Mouse (Mus musculus) urinary bladder, adult 18-20 months (tissue): ENCODE results near the gene Tomm40.
"Not testable (repeated sequence)": the region's sequence is repeated elsewhere in the genome, so short reads cannot be mapped to it uniquely, and the experiment has no call there.

Source experiments
- DNase-seq, 2 experiments: peaks; one replicate each; pipeline ENCODE4 v3.0.0; 2022; ENCODE audit warnings: low spot score in 2 of 2, mixed read lengths in 2 of 2

Gene Tomm40

DNA sequence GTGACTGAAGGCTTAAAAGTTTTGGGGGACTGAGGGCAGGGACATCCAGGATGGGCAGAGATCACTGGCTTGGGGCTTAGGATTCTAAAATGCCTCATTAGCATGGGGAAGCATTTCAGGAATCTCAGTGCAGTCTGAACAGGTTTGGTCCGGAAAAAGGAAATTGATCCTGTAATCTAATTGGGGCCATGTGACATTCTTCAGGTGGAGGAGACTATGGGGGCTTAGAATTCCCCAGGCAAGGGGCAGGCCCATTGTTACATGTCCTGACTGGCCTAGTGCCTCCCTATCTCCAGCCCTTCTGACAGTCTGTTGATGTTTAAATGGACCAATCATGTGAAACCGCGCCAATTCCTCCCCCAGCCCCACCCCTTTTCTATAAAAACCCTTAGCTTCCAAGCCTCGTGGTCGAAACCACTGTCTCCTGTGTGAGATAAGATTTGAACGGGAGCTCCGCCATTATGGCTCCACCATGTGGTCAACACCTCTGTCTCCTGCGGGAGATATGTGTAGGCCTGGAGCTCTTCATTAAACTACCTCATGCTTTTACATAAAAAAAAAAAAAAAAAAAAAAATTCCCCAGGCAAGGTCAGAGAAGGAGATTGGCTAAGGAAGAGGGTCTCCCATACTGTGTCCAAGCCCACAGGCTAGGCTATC, 28.2 kb downstream of the Tomm40 start:
- DNase-seq, result not testable (repeated sequence)

DNA sequence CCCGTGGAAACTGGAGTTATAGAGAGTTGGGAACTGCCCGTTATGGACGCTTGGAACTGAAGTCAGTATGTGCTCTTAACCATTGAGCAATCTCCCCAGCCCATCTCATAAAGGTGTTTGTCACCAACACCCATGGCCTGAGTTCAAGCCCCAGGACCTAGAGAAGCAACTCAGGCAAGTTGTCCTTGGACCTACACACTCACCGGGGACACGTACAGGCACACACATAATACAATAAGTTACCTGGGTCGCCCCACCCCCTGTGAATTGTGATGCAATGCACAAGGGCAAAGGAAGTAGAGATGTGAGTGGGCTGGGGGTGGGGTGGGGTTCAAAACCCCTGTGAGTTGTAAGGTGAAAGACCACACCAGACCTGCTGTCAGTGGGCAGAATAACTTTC, 28.7 kb downstream of the Tomm40 start:
- DNase-seq, result no peak

DNA sequence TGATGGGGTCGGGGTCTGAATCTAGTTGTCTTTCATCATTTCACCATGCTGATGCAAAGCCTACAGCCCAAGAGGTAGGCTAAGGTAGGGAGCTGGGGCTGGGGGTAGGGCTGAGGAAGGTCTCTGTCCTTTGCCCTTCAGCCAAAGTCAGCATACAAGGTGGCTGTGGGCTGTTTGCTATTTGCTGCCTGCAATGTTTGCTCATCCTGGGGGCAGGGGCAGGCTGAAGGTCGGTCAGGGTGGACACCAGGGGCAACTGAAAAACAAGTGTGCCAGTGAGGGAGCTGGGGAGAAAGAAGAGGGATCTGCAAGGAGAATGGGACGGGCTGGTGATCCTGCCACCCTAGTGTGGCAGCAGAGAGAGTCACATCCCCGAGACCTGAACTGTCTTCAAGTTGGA, 29.9 kb downstream of the Tomm40 start:
- DNase-seq, result no peak

DNA sequence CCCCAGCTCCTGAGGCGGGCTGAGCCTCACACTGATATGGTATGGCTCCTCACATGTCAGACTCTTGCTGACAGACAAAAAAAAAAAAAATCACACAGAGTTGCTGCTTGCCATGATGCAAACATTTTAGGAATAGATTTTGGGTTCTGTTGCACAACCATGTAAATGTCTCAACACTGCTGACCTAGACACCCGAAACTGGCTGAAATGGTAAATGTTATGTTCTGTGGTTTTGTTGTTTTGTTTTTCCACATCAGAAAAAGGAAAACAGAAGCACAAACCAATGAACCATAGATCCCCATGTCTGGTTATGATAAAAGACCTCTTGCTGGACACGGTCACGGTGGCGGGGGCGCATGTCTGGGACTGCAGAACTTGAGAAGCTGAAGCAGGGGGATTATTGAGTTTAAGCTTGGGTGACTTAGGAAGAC, 31.5 kb downstream of the Tomm40 start:
- DNase-seq, result no peak

GRCm38 (mm10) chr7:19682979-19683378, 32.3 kb downstream of the Tomm40 start:
- no peak for DNase-seq

- DNase-seq, result no peak
Measured at GRCm38 (mm10) chr7:19681202-19681694, 34.0 kb downstream of the Tomm40 start, which contains the start of the genes Gm44805 and Apoc4. Gene Gm44805, minus strand, starts transcription at chr7:19681423. Gene Apoc4, minus strand, starts transcription at chr7:19681479.

DNA sequence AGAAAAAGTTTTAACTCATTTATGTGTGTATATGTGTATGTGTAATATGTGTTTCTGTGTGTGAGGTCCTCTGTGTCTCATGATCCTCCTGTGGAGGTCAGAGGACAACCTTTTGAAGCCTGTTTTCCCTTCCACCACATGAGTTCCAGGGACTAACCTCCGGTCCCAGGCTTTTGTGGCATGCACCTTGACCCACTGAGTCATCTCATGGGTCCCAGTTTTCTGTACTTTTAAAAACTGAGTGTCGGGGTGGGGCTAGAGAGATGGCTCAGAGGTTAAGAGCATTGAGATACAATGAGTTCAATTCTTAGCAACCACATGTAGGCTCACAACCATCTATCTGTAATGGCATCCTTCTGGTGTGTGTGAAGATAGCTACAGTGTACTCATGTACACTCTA, 34.5 kb downstream of the Tomm40 start:
- no peak for DNase-seq

DNA sequence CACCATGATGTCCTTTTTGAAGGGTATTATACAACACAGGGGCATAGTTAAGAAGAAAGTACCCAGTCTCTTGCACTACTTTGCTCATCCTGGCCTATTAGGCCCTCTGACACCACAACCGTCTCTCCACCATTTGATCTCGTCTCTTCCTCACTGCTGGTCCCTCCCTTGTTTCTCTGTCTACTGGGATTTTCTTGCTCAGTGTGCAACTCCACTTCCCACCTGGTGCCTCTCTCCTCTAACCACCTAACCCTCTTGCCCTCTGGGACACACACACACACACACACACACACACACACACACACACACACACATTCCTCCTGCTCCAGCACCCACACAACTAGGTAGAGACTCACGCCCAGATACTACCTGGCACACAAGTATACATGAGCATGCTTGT, 36.3 kb downstream of the Tomm40 start:
- DNase-seq, result no peak

- DNase-seq, result no peak
Measured at GRCm38 (mm10) chr7:19677872-19678271, 37.4 kb downstream of the Tomm40 start, which contains the start of gene Apoc2. Gene Apoc2, minus strand, starts transcription at chr7:19677941.

- no peak for DNase-seq
Measured at GRCm38 (mm10) chr7:19676662-19677061, 38.6 kb downstream of the Tomm40 start.

DNA sequence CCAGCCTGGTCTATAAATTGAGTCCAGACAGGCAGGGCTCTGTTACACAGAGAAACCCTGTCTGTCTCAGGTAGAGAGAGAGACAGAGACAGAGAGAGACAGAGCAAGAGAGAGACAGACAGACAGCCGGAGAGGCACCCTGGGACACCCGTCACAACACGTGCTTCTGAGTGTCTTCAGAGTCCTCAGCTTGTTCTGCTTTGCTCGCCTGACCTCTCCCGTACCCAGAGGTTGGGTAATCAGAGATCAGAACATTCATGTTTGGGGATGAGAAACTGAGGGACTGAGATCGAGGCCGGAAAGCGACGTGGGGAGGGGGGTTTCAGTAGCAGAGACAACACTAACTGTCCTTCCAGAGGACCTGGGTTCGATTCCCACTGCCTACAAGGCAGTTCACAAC, 39.4 kb downstream of the Tomm40 start:
- no peak for DNase-seq

DNA sequence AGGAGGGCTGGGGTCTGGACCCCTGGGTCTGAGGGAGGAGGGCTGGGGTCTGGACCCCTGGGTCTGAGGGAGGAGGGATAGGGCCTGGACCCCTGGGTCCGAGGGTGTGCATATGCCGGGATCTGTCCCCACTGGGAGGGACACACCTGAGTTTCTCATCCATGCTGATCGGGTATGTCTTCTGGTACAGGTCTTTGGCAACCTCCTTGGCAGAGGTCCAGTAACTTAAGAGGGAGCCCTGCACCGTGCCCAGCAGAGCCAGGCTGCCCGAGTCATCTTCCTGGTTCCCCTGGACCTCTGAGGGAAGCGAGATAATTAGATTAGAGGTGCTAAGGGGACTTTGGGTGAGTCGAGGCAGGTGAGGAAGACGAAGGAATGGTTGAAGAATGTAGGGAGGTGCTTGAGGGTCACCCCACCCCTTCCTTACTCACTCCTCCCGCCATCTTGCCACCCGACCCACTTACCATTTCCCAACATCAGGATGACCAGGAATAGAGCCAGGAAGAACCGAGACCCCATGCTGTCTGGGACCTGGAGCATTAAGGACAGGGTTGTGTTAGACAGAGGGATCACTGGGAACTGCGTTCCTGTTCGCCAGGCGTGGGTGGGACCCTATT, 42.0 kb downstream of the Tomm40 start:
- DNase-seq, result no peak

DNA sequence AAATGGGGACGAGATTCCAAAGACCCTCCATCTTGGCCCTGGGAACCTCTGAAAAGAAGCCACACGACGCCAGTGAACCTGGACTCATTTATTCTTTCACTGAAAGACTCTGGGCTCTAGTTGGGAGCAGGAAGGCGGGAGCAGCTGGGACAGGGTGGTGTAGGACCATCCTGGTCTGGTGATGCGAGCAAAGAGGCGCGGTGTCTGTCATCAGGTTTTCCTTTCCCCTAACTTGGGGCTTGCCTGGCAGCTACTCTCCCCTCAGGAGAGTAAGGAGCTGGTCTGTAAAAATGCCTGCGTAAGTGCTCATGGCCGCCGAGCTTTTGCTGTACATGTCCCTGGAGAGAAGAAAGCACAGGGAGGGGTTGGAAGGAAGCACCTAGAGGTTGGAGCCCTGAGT, 43.7 kb downstream of the Tomm40 start:
- no peak for DNase-seq

- DNase-seq, result peak; percentile 70 to 88
Measured at GRCm38 (mm10) chr7:19668947-19669721, 46.1 kb downstream of the Tomm40 start.

DNA sequence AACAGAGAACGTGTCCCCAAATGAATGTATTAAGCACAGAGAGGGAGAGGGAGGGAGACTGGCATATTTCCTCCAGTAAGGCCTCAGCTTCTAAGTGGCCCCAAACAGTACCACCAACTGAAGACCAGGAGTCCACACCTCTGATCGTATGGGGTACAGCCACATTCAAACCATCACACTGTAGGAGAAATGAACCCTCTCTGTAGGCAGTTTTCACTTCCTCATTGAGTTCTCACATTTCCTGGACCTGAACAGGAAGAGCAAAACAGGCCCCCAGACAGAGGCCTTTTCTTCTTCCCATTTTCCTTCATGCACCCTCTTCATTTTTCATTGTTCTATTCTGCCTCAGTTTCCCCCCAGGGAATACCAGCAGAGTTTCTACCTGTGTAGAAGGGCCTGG, 47.8 kb downstream of the Tomm40 start:
- no peak for DNase-seq

DNA sequence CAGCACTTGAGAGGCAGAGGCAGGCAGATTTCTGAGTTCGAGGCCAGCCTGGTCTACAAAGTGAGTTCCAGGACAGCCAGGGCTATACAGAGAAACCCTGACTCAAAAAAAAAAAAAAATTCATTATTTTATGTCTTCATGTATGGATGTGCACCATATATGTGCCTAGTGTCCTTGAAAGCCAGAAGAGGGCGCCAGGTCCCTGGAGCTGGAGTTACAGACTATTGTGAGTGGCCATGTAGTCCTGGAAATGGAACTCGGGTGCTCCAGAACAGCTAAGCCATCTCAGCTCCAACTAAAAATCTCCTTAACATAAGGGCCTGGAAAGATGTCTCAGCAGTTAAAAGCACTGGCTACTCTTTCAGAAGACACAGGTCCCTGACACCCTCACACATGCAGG, 48.5 kb downstream of the Tomm40 start:
- DNase-seq, result no peak

GRCm38 (mm10) chr7:19664955-19665841, 50.0 kb downstream of the Tomm40 start, which contains the start of gene Clptm1:
Gene Clptm1, minus strand, starts transcription at chr7:19665033.
- DNase-seq, result peak; percentile 94 to 95

GRCm38 (mm10) chr7:19664455-19664954, 50.7 kb downstream of the Tomm40 start:
- no peak for DNase-seq

DNA sequence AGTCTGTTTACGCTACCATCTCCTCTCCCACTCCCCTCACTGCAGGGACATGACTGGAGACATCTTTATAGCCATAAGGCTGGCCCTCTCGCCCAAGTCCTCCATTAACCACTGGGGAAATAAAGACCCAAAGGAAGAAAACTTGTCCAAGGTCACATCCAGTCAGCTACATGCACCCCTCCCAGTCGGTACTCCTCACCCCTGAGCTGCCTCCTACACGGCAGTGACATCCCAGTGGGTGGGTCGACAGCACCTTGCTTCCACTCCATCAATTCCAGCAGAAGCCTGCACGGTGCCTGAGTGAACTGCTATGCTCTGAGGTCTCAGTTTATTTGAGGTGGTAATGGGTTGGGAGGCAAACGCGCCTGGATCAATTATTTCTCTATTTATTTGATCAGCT, 51.3 kb downstream of the Tomm40 start:
- no peak for DNase-seq

- no peak for DNase-seq
Measured at GRCm38 (mm10) chr7:19652614-19653013, 62.6 kb downstream of the Tomm40 start.
